Mouse (Mus musculus) erythroblast, adult 5-6 weeks (primary cell): ENCODE measurements around the gene Bnc1. TPM values are rescaled to one million over a fixed set of nuclear protein-coding genes. Genes with fewer than 3 reads are reported as not detected.

Experiments
- ATAC-seq: replicated peaks from 2 replicates; pipeline ENCODE4 v1.8.0; 2016; ENCODE audit warnings: moderate number of reproducible peaks, mild to moderate bottlenecking, moderate TSS enrichment, inconsistent platforms; ENCODE audit not compliant: poor library complexity, low FRiP score, severe bottlenecking
- total RNA-seq, 2 experiments: library from RNA; stranded (forward) in 1 of 2; stranded (reverse) in 1 of 2; fragments of 150-400 nt in 1 of 2; fragments of 200-764, 138-1000 nt in 1 of 2; gene quantifications; 2 replicates each; pipeline versions ENCODE4 v1.2.3 to v1.2.4; 2015 to 2017; ENCODE audit warnings: low replicate concordance in 2 of 2

Gene Bnc1
- total RNA-seq (2015; ENCODE audit: low replicate concordance), result not detected in 2 replicates
- not detected in 2 replicates for total RNA-seq (2017; ENCODE audit: low replicate concordance)

- ATAC-seq, result no peak
These were observed at the start of gene Bnc1 for GRCm38 (mm10) chr7:81992131-81993061. Gene Bnc1, minus strand, starts transcription at chr7:81992292.

GRCm38 (mm10) chr7:82033347-82033746 is 41.3 kb upstream of the Bnc1 start:
- ATAC-seq, result no peak

DNA sequence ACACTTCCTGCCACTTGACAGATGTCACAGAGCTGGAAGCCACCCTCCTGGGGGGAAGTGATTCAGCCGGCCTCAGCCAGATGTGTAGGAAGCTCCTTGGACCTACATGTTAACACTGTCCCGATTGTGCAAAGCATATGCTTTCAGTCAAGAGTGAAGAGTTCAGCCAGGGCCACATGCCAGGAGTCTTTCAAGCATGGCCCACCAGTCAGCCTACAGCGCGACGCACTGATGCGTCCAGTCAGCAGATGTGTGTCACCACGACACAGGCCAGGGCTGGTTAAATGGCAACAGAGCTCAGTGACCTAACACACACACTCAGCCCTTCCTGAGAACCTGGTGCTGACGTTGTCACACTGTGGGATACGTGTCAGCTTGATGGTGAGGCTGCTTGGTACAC is 37.6 kb upstream of the Bnc1 start:
- ATAC-seq, result no peak

- ATAC-seq, result no peak
These were observed 33.7 kb upstream of the Bnc1 start for GRCm38 (mm10) chr7:82025802-82026201.

DNA sequence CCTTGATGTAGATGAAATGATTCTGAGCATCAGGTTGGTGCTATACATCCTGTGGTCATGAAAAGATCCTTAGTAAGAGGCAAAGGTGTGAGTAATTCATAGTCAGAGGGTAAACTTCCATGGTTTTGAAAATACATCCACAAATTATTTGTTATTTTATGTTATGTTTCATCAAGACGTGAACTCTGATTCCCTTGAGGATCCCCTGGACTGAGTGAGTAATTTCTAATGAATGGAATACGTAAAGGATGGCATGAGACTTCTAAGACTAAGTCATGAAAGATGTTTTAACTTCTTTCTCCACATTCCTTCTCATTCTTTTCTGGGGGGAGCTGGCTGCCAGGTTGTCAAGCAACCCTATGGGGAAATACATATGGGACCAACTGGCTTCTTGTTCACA is 31.6 kb upstream of the Bnc1 start:
- ATAC-seq, result no peak

- no peak for ATAC-seq
These were observed 30.3 kb upstream of the Bnc1 start for GRCm38 (mm10) chr7:82022404-82022803.

DNA sequence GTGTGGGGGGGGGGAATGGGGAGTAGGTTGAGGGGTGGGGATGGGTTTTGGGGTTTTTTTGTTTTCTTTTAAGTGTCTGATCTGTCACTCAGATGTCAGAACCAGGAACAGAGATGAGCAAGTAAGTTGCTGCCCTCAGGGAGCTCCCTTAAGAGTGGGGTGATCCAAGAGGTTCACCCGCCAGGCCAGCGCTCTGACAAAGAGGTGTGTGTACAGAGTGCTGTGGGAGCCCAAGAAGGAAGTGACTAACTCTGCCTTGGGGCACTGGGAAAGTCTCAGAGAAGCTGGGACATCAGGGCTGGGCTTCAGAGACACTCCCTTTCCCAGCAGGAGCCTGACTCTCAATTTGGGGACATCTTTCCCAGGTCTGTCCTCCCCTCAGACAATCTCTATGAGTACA is 25.9 kb upstream of the Bnc1 start:
- ATAC-seq, result no peak

GRCm38 (mm10) chr7:82016751-82017710 is 24.9 kb upstream of the Bnc1 start:
- no peak for ATAC-seq

DNA sequence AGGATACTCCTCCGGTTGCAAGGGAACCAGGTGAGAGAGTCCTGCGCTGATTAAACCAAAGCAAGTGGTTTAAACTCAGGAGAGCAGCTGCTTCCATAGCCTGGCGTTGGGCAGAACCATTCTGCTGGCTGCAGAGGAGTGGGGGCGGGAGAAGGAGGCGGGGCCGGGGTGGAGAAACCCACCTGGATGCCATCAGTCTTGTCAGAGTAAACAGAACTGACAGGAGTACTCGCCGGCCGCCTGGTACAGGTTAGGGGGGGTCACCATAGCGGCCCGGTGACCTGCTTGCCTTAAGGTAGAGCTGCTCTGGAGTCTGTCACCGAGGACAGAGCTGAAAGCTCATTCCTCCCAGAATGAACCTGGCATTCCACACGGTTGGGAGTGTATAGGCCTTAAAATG is 20.4 kb upstream of the Bnc1 start:
- no peak for ATAC-seq

DNA sequence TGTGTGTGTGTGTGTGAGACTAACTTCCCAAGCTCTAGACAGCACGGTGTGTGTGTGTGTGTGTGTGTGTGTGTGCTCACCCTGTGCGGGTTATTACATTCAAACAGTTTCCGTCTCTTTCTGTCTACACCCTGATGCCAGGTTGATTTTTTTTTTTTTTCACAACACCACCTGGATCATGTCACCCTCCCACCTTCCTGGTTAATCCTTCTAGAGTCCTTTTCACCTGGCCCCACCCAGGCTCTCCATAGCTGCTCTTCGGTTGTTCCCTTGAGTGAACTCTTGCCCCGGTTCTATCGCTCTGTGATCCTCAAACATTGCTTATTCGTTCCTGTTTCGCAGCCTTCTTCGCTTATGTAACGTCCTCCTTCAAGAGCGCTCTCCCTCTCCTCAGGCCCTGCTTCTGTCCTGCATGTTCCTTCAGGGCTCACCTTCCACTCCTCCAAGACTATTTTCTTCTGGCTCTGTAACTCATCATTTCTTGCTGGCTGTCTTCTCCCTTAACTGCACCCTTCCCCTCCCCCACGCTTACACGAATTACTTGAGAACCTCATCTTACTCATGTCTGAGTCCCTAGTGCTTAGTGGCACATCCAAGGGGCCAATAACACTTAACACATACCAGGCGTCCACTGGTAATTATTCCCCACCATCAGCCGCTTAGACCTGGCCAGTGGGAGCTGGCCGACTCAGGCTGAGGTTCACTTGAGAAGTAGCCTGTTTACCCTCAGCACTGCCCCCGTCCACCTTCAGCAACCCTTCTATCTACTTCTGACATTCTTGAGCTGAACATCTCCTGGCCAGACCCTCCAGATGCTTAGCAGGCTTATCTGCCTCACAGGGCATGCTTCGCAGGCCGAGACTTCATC is 19.7 kb upstream of the Bnc1 start:
- no peak for ATAC-seq

- no peak for ATAC-seq
These were observed 15.1 kb upstream of the Bnc1 start for GRCm38 (mm10) chr7:82007151-82007550.

DNA sequence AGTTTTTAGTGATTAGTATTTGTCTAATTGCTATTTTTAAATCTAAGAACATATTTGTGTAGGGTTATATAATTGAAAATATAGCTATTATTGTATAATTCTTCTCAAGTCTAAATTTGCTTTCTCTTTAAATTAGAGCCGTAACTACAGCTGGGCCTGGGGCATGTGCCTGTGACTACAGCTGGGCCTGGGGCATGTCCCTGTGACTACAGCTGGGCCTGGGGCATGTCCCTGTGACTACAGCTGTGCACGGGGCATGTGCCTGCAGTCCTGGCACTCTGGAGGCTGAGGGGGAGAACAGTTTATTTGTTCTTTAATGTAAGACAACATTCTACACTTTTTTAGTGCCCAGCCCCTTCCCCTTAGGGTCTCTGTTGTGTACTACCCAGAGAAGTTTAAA is 12.1 kb upstream of the Bnc1 start:
- ATAC-seq, result no peak

DNA sequence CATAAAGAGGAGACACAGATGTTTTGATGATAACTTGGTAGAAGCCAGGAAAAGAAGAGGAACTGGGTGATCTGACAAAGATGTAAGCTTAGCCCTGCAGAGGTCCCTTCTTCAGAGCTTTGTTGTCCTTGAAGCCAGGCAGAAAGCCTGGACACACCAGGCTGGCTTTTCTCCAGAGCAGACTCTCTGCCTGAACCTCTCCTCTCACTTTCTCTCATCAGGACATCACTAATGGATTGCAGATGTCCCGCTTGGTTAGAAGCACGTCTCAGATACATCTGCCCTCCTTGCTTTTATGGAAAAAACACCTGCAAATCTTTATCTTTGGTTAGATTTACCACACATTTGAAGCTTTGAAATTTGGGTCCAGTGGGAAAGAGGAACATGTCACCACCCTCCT is 7.7 kb upstream of the Bnc1 start:
- ATAC-seq, result no peak

DNA sequence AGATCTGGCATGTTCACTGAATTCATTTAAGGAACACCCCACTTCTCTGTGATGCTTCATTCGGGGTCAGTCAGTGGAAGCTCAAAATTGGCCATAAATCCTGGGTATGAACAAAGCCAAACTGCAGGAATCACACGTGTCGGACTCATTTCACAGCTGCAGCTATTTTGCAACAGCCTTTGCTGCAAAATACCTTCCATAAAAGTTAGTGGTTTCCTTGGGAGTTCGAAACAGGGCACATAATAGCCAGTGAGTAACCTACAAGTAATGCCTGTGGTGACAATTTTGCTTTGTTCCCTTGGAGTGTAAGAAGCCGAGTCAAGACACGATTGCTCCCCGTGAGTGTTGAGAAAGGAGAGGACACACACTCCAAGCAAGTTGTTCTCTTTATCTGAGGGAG is 7.3 kb upstream of the Bnc1 start:
- no peak for ATAC-seq

- ATAC-seq, result no peak
These were observed 3.9 kb upstream of the Bnc1 start for GRCm38 (mm10) chr7:81995975-81996374.

GRCm38 (mm10) chr7:81995126-81995525 is 3.0 kb upstream of the Bnc1 start:
- no peak for ATAC-seq

GRCm38 (mm10) chr7:81993140-81993539 is 1.0 kb upstream of the Bnc1 start:
- ATAC-seq, result no peak

GRCm38 (mm10) chr7:81991611-81992061 is 456 bp downstream of the Bnc1 start:
- ATAC-seq, result no peak

DNA sequence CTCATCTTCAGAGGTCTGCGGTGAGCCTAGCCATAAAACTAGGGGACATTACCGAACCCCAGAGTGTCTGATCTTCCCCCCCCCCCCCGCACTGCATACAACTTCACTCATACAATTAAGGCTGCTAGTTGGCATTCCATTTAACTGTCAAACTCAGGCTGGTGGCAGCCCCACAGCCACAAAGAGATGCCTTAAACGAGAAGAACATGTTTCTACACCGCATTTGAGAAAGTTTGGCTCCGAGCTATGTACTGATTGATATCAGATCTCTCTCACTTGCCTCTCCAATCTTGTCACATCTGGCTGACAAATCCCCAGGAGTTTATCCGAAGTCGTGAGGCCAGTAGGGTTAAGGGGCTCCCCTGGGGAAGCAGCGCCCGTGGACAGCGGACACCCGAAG is 976 bp downstream of the Bnc1 start:
- ATAC-seq, result no peak

- no peak for ATAC-seq
These were observed 8.4 kb downstream of the Bnc1 start for GRCm38 (mm10) chr7:81983651-81984050.
